Mouse (Mus musculus) heart, postnatal 4 days (tissue): ENCODE data around the gene Zdhhc19. TPM values are rescaled to one million over a fixed set of nuclear protein-coding genes. Genes with fewer than 3 reads are reported as not detected.

Experiments used
- DNase-seq: peaks from one replicate; pipeline ENCODE4 v3.0.0; 2021
- total RNA-seq, 2 experiments: library from RNA; stranded (reverse); gene quantifications; 2 replicates each; pipeline ENCODE4 v1.2.3; 2021

Gene Zdhhc19
- total RNA-seq, 2 experiments from 2014 or later = 0.24 TPM; not detected in 1

DNA sequence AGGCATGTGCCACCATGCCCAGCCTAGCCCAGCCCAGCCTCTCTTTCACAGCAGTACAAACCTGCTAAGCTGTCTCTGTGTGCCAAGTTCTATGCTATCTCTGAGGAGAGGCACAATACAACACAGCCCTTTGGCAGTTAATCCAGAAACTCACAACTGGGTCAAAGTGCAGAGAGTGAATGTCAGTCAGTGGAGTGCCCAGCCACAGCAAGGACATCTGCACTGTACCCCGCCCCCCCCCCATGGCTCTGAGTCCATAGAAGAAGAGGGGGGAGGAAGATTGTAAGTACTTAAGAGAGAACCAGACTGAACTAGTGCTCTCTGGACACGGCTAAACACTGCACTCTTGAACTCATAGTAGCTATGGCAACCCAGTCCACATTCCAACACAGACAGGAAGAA is 55.3 kb downstream of the Zdhhc19 start:
- peak; percentile 33 for DNase-seq

DNA sequence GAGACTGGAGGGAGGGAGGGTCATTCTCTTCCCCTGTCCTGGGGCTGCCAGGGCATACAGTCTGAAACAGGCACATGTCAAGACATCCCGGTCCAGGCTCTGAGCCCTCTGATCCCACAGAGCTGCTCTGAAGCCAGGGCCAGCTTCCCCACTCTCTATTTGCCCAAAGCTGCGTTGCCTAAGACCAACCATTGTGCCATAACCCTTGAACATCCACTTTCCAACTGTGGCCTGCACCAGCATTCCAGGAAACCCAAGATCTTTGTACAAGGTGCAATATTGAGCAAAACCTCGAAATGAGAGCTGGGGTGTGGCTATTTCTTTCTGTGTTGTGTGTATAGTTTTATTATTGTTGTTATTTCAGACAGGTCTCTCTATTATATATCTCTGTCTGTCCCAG is 59.5 kb downstream of the Zdhhc19 start:
- DNase-seq = no peak

- no peak for DNase-seq
These were observed 63.4 kb downstream of the Zdhhc19 start for GRCm38 (mm10) chr16:32559493-32559892.

DNA sequence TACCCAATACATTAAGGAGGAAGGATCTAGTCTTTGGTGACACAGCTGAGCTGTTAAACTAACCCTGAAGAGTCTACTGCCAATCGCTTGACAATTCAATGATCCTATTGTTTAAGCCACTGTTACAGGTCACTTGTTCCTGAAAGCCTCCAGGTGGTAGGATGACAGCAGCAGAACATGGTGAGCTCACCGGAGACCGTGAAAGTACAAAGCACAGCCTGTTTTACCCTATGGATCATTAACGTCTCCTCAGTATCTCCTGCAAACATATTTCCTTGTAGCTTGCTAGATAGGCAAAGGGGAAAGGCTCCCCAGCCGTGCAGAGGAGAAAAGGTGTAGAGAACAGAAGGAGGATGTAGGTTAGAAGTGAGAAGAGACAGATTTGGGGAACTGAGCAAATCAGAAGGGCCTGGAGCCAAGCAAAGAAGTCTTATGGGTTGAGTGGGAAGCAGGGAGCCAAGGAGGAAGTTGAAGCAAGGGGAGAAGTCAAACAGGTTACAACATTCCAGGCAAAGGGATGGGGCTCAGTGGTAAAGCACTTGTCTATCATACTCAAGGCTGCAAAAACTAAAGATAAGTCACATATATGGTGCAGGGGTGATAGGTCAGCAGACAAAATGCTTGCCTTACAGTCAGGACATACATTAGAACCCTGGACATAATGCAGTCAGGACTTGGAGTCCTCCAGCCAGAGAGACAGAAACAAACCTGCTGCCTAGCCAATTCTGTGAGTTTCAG is 67.2 kb downstream of the Zdhhc19 start:
- no peak for DNase-seq

DNA sequence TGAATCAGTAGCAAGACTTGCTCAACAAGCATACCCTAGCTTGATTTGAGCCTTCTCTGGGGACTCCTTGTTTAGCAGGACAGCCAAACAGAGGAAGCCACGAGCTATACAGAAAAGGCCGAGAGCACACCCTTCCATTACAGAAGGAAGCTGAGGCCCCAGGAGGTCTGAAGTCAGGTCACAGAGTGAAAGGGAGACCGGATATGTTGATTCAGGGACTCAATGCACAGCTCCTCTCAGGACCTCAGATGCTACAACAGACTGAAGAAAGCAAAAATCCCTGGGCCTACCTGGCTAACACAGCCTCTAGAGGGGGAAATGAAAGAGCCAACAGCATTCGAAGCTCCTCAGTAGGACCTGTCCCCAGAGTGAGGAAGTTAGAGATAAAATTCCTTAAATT is 71.2 kb downstream of the Zdhhc19 start:
- no peak for DNase-seq

DNA sequence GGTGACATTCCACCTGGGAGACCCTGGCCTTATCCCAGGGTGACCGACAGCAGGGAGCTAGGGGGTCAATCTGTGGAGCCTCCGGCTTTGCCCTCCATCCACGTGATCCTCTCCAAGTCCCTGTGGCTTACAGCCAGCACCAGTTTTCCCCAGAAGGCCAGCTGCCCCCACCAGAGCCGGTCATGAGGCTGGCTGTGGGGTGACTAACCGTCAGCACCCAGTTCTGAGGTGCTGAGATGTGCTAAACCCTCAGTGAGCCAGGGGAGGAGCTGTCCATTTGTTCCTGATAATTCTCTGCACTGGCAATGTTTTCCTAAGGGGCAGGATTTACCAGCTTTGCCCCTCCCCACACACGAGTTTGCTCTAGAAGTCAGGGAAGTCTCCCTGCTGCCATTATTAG is 72.3 kb downstream of the Zdhhc19 start:
- peak; percentile 45 for DNase-seq

GRCm38 (mm10) chr16:32570042-32570441 is 74.0 kb downstream of the Zdhhc19 start:
- DNase-seq = no peak

GRCm38 (mm10) chr16:32572528-32572927 is 76.5 kb downstream of the Zdhhc19 start:
- no peak for DNase-seq

DNA sequence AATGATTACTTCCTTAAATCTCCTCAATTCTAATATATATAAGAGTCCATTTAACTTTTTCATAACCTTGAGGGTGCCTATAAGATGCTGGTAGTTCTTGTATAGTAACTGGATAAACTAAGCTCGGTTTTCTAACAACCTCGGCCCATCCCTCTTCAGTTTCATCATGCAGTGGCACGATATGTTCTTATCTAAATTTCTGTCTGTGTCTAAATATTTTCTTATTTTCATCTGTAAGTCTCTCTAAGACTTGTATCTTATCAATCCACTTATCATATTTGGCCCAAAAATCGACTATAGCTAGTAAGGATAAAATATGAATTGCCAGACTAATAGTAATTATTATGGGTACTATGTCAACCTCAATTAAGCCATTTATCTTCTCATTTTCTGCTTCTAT is 90.4 kb downstream of the Zdhhc19 start:
- no peak for DNase-seq

GRCm38 (mm10) chr16:32588568-32588967 is 92.5 kb downstream of the Zdhhc19 start:
- no peak for DNase-seq

- DNase-seq = no peak
These were observed 95.5 kb downstream of the Zdhhc19 start for GRCm38 (mm10) chr16:32591521-32591920.

GRCm38 (mm10) chr16:32593283-32593805 is 97.3 kb downstream of the Zdhhc19 start:
- DNase-seq = no peak

GRCm38 (mm10) chr16:32593916-32594315 is 97.9 kb downstream of the Zdhhc19 start:
- DNase-seq = no peak

DNA sequence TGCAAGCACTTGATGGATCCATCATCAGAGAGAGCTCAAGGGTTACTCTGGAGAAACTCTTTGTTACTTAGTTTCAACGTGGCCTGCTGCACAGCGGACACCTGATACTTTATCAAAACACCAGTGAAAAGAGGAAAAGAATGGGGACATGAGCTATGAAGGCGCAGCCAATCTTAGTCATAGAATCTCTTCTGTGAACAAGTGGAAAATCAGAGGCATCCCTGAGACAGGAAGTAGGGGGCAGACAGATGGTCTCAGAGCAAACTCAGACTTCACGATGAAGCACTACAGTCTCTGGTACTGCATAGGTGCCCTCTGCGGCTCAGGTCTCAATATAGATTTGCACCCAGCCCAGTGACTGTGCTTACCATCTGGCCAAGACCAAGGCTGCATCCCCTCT is 98.6 kb downstream of the Zdhhc19 start:
- DNase-seq = no peak

DNA sequence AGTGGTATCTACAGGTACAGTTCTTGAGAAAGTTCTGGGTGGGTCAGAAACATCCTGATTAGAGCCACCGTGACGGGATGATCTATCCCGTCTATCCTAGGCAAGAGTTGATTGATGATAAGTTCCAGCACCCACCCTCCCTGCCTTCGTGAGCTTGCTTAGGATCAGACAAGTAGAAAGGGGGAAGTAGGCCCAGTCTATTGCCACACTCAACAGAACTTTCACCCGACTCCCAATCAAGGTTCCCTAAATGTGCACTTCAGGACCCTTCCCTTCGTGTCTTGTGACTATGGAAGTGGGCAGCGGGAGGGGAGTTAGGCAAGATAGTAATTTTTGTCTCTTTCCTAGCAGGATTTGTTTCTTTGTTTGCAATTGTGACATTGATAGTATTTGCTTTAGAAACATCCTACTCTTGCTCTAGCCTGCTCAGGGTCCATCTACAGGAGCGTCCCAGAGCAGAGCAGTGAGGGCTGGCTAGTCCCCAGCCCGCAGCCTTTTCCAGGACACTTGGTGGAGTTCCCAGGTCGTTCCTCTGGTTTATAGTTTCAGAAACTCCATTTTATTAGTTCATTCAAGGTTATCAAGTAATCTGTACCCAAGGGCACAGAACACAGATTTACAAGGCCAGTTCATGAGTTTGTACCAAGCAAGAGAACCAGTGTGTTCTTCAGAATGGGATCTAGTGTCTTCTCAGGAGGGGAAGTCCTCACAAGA is 99.2 kb downstream of the Zdhhc19 start:
- DNase-seq = no peak

DNA sequence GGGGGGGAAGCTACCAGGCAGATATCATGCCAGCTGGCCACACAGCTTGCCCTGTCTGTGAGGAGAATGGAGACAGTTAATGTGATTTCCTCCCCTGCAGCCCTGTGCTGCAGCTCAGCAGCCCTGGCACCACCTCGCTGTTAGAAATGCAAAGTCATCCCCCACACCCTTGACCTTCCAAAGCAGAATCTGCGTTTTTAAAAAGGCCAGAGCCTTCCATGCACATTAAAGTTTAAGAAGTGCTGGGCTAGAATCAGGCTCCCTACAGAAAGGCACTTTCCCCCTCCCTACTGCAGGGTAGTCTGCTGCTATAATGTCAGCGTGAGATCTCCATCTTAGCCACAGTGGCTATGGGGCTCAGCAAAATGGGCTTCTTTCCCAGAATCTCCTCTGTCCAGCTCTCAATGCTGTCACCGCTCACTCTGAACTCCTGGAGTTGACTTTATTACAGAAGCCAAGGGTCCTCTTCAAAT is 101.9 kb downstream of the Zdhhc19 start:
- DNase-seq = peak; percentile 10

DNA sequence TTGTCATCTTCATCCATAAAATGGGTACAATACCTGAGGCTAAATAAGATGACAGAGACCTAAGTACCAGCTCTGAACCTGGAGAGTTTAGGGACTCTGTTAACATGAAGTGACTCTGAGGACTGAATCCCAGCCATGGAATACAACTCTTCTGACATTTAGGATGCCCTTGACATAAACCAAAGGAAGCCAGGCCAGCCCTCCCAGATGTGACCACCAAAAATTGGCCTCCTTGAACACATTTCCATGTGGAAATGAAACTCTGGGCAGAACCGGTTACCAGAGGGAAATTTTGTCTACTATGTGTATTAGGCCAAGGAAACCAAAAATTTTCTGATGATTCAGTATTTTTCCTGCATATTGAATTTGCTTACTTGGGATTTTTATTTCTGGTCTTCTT is 103.1 kb downstream of the Zdhhc19 start:
- DNase-seq = no peak

DNA sequence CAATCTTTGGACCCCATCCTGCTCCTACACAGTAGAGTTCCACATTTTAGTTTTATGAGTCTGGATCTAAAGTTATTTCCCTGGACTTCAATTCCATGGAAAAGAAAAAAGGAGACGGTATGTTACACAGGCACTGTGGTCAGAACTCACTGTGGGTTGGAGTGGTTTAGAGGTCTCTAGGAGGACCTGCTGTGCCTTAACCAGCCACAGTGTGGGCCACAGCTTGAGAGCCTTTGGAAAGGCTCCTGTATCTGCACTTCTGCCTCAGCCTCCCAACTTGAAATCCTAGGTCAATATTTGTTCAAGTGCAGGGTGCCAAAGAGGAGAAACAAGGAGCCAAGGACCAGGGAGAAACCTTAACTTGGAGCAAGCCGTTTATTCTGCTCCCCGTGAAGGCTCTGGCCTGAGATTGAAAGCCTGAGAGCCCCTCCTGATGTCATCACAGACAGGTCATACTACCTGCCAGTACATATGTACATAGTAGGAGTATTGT is 106.2 kb downstream of the Zdhhc19 start:
- no peak for DNase-seq

GRCm38 (mm10) chr16:32607562-32608343 is 111.7 kb downstream of the Zdhhc19 start:
- no peak for DNase-seq

DNA sequence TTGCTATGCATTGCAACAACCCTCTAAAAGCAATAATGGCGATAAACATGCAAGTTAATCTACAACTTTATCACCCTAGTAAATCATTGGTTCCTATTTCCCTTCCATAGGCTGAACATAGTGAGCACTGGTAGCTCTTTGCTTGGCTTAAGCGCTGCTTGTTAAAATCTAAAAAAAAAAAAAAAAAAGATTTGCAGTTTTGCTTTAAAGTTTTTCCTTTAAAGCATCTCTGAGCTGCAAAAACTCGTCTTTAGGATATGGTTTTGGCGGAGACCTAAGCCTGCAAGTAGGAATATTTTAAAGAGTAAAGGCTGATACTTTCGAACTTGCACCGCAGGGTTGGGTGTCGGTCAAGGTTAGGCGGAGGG is 112.3 kb downstream of the Zdhhc19 start:
- DNase-seq = no peak

DNA sequence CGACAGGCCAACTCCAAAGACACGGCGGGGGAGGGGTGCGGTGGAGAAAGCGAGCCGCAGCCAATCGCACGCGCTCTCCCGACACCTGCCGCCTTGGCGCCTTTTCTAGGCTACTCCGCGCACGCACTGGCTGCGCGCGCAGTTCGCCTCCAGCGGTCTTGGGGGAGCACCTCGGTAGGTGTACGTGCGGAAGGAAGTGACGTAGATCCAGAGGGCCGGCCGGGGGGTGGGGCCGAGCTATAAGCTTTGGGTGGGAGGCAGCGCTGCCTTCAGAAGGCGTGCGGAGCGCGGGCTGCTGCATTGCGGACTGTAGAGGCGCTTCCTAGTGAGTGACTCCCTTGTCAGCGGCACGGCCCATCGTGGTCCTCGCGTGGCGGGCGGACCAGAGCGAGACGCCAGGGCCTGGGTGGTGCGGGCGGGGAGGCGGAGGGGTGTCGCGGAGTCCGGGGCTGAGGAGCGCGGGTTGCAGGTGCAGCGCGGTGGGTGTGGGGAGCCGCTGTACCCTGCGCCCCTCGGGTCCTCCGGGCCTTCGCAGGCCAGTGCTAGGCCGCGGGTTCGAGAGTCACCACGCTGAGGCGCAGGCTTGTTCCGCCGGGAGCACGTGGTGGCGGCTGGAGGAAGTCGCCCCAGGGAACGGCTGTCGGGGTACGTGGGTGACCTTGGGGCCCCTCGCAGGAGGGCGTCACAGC is 112.8 kb downstream of the Zdhhc19 start, which contains the start of gene Tfrc:
Gene Tfrc, plus strand, starts transcription at position 209 of the 689 bp plus-strand sequence.
- DNase-seq = peak; percentile 95

GRCm38 (mm10) chr16:32609401-32609779 is 113.3 kb downstream of the Zdhhc19 start:
- no peak for DNase-seq
